Mouse (Mus musculus) heart, postnatal 0 days (tissue): ENCODE data around the gene Tnni3. TPM values are rescaled to one million over a fixed set of nuclear protein-coding genes. Genes with fewer than 3 reads are reported as not detected.
A peak's percentile ranks its signal among the peaks of the same experiment; 100 is the strongest.

Source experiments
- ATAC-seq: fragments of 200-750 bp; cut with Nextera tagmentation; 2 replicates; pipeline ENCODE4 v1.8.0; 2017; ENCODE audit warnings: low read depth, moderate number of reproducible peaks, moderate library complexity; ENCODE audit not compliant: insufficient read depth
- DNase-seq: peaks from one replicate; pipeline ENCODE4 v3.0.0-alpha.2; 2016; ENCODE audit warnings: low spot score
- H3K27ac ChIP-seq: fragments of 300-500 bp; sonication (generic); 2 replicates; pipeline ENCODE4 v1.5.1; 2014; ENCODE audit warnings: low read depth, mild to moderate bottlenecking
- H3K27me3 ChIP-seq: fragments of 300-500 bp; sonication (generic); 2 replicates; pipeline ENCODE4 v1.6.1; 2014; ENCODE audit warnings: low read length, mixed read lengths; ENCODE audit not compliant: control insufficient read depth, insufficient read depth
- H3K36me3 ChIP-seq: fragments of 300-500 bp; sonication (generic); replicated peaks from 2 replicates; pipeline ENCODE4 v1.6.1; 2014; ENCODE audit warnings: low read length, mixed read lengths; ENCODE audit not compliant: control insufficient read depth, insufficient read depth
- H3K4me1 ChIP-seq: fragments of 300-500 bp; sonication (generic); 2 replicates; pipeline ENCODE4 v1.6.1; 2014; ENCODE audit warnings: antibody characterized with exemption; ENCODE audit not compliant: control insufficient read depth, insufficient read depth
- H3K4me2 ChIP-seq: fragments of 300-500 bp; sonication (generic); 2 replicates; pipeline ENCODE4 v1.6.1; 2014; ENCODE audit warnings: low read depth, mild to moderate bottlenecking, low read length, moderate library complexity
- H3K4me3 ChIP-seq: fragments of 300-500 bp; sonication (generic); 2 replicates; pipeline ENCODE4 v1.5.1; 2014; ENCODE audit warnings: low read depth, low read length
- H3K9ac ChIP-seq: fragments of 300-500 bp; sonication (generic); replicated peaks from 2 replicates; pipeline ENCODE4 v1.6.1; 2014; ENCODE audit warnings: low read depth, low read length, mixed read lengths
- H3K9me3 ChIP-seq: fragments of 300-500 bp; sonication (generic); replicated peaks from 2 replicates; pipeline ENCODE4 v1.6.1; 2016; ENCODE audit warnings: low read length; ENCODE audit not compliant: control insufficient read depth
- CTCF ChIP-seq: IDR thresholded peaks from 2 replicates; pipeline ENCODE4 v1.5.1; 2016; ENCODE audit warnings: antibody characterized with exemption, control low read depth, low read depth
- EP300 ChIP-seq: IDR thresholded peaks from 2 replicates; pipeline ENCODE4 v1.6.1; 2016; ENCODE audit warnings: antibody characterized with exemption, low read depth
- WGBS: fragments of 180-500 bp; shearing (Covaris S2); extraction: QIAGEN DNeasy Blood & Tissue Kit; methylation state at CpG from one replicate; pipeline ENCODE4 v1.1.7; 2014; 5-methylcytosine and 5-hydroxymethylcytosine counted together
- polyA plus RNA-seq: library from polyadenylated mRNA; unstranded; fragments of >200 nt; fragmentation: Nextera tagmentation; extraction: Ambion mirVana; gene quantifications from 2 replicates; pipeline ENCODE4 v1.2.1, GENCODE M21; 2015
- total RNA-seq: library from RNA; depleted of rRNA; stranded (reverse); fragments of >200 nt; gene quantifications from 2 replicates; pipeline ENCODE4 v1.2.3, GENCODE M21; 2014; ENCODE audit warnings: low replicate concordance; rRNA removed

Tnni3 gene
- total and polyA plus RNA-seq, 2 experiments from 2014 or later: 5,473 to 8,811 TPM

DNA sequence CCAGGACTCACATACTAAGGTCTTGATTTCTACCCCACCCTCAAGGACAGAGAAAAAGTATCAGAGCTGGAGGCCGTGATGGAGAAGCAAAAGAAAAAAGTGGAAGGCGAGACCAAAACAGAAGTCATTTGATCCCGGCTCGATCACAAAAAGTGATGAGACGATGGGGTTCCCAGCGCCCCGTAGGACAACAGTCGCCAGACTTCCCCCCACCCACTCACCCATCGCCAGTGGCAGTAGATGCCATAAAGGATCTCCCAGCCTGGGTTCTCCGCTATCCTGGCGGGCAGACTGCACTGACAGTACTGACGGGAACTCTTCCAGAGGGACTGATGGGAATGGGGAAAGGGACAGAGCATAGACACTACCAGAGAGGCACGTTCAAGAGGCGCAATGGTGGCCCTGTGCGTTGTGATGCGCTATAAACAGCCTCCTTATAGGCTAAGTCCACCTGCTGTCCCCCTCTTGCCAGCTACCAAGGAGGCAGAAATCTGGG, 45.2 kb downstream of the Tnni3 start:
- WGBS: 3% methylated on average over 16 of the region's 16 CpGs
- TF ChIP-seq EP300 (no peak), CTCF (no peak)
- peak; percentile 2; the same call in 1 of the 2 replicates for ATAC-seq
- peak overlapping the region; percentile 61 for H3K4me3 ChIP-seq
- peak overlapping the region; percentile 98 for H3K4me2 ChIP-seq
- peaks cover 32% of the 10 kb centered on the region for H3K36me3 ChIP-seq
- peaks cover 10% of the 10 kb centered on the region for H3K4me1 ChIP-seq
- H3K9ac ChIP-seq: peak overlapping the region; percentile 69
- H3K9me3 ChIP-seq: no peaks in the 10 kb centered on the region
- H3K27me3 ChIP-seq: 0 out of 2 replicates have a peak, but pooled peaks cover 4% of the 10 kb centered on the region
- peak overlapping the region; percentile 92 for H3K27ac ChIP-seq
- DNase-seq: no peak

DNA sequence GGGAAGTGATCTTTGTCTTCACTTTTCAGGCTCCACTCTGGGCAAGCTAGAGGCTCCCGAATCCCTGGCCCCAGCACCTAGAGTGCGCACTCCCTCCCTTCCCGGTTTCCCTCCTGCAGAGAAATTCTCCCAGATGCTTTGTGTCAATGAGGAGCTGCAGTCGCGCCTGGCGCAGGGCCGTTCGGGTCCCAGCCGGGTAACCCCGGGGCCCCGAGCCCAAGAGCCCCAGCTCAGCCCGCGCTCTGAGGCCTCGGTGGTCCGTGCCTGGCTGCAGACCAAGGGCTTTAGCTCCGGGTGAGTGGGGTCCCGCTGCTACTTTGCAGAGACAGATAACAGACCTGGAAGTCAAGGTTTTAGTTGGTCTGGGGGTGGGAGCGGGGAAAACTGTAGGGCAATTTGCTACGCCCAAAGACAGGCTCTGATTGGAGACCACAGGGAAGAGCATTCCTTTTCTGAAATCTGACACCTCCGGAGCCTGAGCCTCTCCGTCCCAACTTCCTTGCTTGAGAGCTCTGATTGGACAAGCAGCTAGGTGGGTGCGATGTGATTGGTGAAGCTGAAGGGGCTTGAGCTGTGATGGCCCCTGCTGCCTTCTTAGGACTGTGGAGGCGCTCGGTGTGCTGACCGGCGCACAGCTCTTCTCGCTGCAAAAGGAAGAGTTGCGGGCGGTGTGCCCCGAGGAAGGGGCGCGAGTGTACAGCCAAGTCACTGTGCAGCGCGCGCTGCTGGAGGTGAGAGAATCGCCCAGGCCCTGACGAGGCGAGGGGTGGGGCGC, 45.8 kb downstream of the Tnni3 start:
- 3% methylated on average over 39 of the region's 39 CpGs for WGBS
- Histone ChIP-seq H3K36me3 (peaks cover 25% of the 10 kb centered on the region), H3K4me1 (peaks cover 10% of the 10 kb centered on the region), H3K27ac (peak overlapping the region; percentile 92), H3K4me2 (peak overlapping the region; percentile 98), H3K9ac (peak overlapping the region; percentile 69), H3K27me3 (0 out of 2 replicates have a peak, but pooled peaks cover 6% of the 10 kb centered on the region), H3K4me3 (peak overlapping the region; percentile 61), H3K9me3 (no peaks in the 10 kb centered on the region)
- DNase-seq (peak; percentile 95), ATAC-seq (peak; percentile 94)
- TF ChIP-seq CTCF: 0 out of 2 replicates have a peak, but pooled peaks have one; percentile 7
- 0 out of 2 replicates have a peak, but pooled peaks have one; percentile 20 for TF ChIP-seq EP300

DNA sequence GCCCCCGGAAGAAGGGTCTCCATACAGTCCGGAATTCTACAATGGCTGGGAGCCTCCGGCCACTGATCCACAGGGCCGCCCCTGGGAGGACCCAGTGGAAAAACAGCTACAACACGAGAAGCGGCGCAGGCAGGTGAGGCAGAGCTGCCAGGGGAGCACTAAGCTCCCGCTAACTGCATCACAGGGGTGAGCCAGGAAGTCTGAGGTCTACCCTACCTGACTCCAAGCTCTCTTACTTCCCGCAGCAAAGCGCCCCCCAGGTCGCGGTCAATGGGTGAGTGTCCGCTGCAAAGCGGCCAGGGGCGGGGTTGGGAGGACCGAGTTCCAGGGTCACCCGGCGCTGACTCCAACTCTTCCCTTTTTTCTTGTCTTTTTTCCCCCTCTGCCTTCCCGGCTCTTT, 50.1 kb downstream of the Tnni3 start:
- Histone ChIP-seq H3K4me1 (peaks cover 2% of the 10 kb centered on the region), H3K9me3 (no peaks in the 10 kb centered on the region), H3K27me3 (peaks cover 23% of the 10 kb centered on the region), H3K9ac (no peak overlapping the region), H3K4me3 (no peak overlapping the region), H3K27ac (no peak overlapping the region), H3K4me2 (no peak overlapping the region), H3K36me3 (no peaks in the 10 kb centered on the region)
- ATAC-seq (no peak), DNase-seq (no peak)
- TF ChIP-seq EP300: no peak
- TF ChIP-seq CTCF: no peak
- 14% methylated on average over 19 of the region's 19 CpGs for WGBS

DNA sequence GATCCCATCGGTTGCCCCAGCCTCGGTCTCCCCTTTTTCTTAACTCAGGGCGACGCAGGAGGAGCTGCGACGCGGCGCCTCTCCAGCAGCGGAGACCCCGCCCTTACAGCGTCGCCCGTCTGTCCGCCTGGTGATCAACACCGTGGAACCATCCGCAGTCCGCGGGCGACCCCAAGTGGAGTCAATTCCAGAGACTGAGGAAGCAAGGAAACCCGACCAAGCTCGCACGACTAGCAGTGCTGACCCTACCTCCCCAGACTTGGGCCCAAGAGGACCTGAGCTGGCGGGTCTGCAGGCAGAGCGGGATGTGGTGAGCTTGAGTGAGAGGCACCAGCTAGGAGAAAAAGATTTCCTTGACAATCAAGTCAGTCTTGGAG, 52.9 kb downstream of the Tnni3 start:
- TF ChIP-seq EP300: no peak
- TF ChIP-seq CTCF: peak; percentile 79
- no peak overlapping the region for H3K27ac ChIP-seq
- H3K36me3 ChIP-seq: no peaks in the 10 kb centered on the region
- H3K9ac ChIP-seq: no peak overlapping the region; the same call in 1 of the 2 replicates
- H3K9me3 ChIP-seq: no peaks in the 10 kb centered on the region
- peak overlapping the region; percentile 43 for H3K4me3 ChIP-seq
- peaks cover 23% of the 10 kb centered on the region for H3K27me3 ChIP-seq
- peak overlapping the region; percentile 61 for H3K4me2 ChIP-seq
- no peaks in the 10 kb centered on the region for H3K4me1 ChIP-seq
- 1% methylated on average over 23 of the region's 24 CpGs for WGBS
- DNase-seq: peak; percentile 62
- peak; percentile 82 for ATAC-seq

DNA sequence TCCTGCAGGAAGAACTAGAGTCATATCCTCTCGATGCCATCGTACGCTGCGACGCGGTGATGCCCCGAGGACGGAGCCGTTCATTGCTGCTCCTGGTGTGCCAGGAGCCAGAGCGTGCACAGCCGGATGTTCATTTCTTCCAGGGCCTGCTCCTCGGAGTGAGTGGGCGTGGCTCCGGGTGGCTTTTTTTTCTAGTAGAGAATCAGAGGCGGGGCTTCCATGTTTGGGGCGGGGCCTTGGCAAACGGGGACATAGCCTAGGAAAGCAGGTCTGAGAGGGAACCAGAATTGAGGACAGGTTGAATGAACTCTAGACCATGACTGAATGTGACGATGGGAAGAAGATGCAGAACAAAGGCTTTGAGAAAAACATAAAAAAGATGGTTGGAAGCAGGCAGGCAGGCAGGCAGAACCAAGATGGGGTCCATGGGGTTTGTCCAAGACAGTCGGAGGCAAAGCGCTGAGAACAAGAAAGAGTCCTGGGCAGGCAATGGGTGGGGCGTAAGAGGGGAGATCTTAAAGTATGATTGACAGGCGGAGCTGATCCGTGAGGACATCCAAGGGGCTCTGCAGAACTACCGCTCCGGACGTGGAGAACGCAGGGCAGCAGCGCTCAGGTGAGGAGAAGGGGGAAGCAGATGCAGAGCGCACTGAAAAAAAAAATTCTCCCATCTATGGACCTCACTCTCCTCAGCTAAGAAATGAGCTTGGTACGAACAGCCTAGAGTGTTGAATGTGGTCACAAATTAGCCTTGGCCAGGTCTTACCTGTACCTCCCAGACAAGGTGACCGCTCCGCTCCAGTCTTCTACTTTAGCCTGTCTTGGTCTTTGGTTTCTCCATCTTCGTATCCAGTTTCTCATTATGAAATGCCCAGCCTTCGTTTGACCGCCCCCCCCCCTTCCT, 53.5 kb downstream of the Tnni3 start:
- H3K4me3 ChIP-seq: peak overlapping the region; percentile 43
- H3K4me1 ChIP-seq: no peaks in the 10 kb centered on the region
- H3K4me2 ChIP-seq: peak overlapping the region; percentile 61
- peak; percentile 22 for ATAC-seq
- H3K27ac ChIP-seq: no peak overlapping the region
- H3K9ac ChIP-seq: no peak overlapping the region; the same call in 1 of the 2 replicates
- peak; percentile 45 for DNase-seq
- TF ChIP-seq CTCF: no peak
- no peak for TF ChIP-seq EP300
- no peaks in the 10 kb centered on the region for H3K36me3 ChIP-seq
- H3K27me3 ChIP-seq: peaks cover 23% of the 10 kb centered on the region
- no peaks in the 10 kb centered on the region for H3K9me3 ChIP-seq
- 5% methylated on average over 35 of the region's 35 CpGs for WGBS

Other genes starting within 250 kb of the Tnni3 start
- not detected in 2 replicates for gene Ncr1, start 186.5 kb downstream of the Tnni3 start, total RNA-seq
- not detected in 2 replicates for gene Ncr1, start 186.5 kb downstream of the Tnni3 start, polyA plus RNA-seq
- 0.08 TPM in 1 of 2 replicates, not detected in the other for gene Gp6, start 126.5 kb downstream of the Tnni3 start, total RNA-seq
- 0.08 TPM in 1 of 2 replicates, not detected in the other for gene Gp6, start 126.5 kb downstream of the Tnni3 start, polyA plus RNA-seq
- 19.4 and 70.3 TPM in 2 replicates for gene Rdh13, start 78.6 kb downstream of the Tnni3 start, total RNA-seq
- gene Rdh13, start 78.6 kb downstream of the Tnni3 start, polyA plus RNA-seq: 24.9 and 28.0 TPM in 2 replicates
- gene Eps8l1, start 63.6 kb downstream of the Tnni3 start, total RNA-seq: 0.88 and 6.1 TPM in 2 replicates
- gene Eps8l1, start 63.6 kb downstream of the Tnni3 start, polyA plus RNA-seq: 1.00 and 4.0 TPM in 2 replicates
- gene Ppp1r12c, start 22.5 kb downstream of the Tnni3 start, total RNA-seq: 89.1 and 105 TPM in 2 replicates
- gene Ppp1r12c, start 22.5 kb downstream of the Tnni3 start, polyA plus RNA-seq: 22.5 and 24.2 TPM in 2 replicates
- 27.4 and 28.3 TPM in 2 replicates for gene Tnnt1, start 7.8 kb downstream of the Tnni3 start, total RNA-seq
- gene Tnnt1, start 7.8 kb downstream of the Tnni3 start, polyA plus RNA-seq: 93.7 and 106 TPM in 2 replicates
- gene Dnaaf3, start 8.2 kb upstream of the Tnni3 start, total RNA-seq: 0.11 and 2.6 TPM in 2 replicates
- 0.60 and 0.63 TPM in 2 replicates for gene Dnaaf3, start 8.2 kb upstream of the Tnni3 start, polyA plus RNA-seq
- 0.23 and 1.4 TPM in 2 replicates for gene Syt5, start 23.3 kb upstream of the Tnni3 start, total RNA-seq
- 0.70 and 0.92 TPM in 2 replicates for gene Syt5, start 23.3 kb upstream of the Tnni3 start, polyA plus RNA-seq
- not detected in 2 replicates for gene Ptprh, start 79.8 kb upstream of the Tnni3 start, total RNA-seq
- not detected in 2 replicates for gene Ptprh, start 79.8 kb upstream of the Tnni3 start, polyA plus RNA-seq
- 4.8 and 11.5 TPM in 2 replicates for gene Tmem86b, start 107.2 kb upstream of the Tnni3 start, total RNA-seq
- gene Tmem86b, start 107.2 kb upstream of the Tnni3 start, polyA plus RNA-seq: 0.33 and 0.82 TPM in 2 replicates
- gene Ppp6r1, start 134.8 kb upstream of the Tnni3 start, total RNA-seq: 101 and 146 TPM in 2 replicates
- gene Ppp6r1, start 134.8 kb upstream of the Tnni3 start, polyA plus RNA-seq: 4.9 and 5.7 TPM in 2 replicates
- 138 and 156 TPM in 2 replicates for gene Hspbp1, start 160.8 kb upstream of the Tnni3 start, total RNA-seq
- 69.8 and 72.9 TPM in 2 replicates for gene Hspbp1, start 160.8 kb upstream of the Tnni3 start, polyA plus RNA-seq
- 7.1 and 10.9 TPM in 2 replicates for gene Brsk1, start 166.4 kb upstream of the Tnni3 start, total RNA-seq
- gene Brsk1, start 166.4 kb upstream of the Tnni3 start, polyA plus RNA-seq: 0.22 and 0.36 TPM in 2 replicates
- 0.23 TPM in 1 of 2 replicates, not detected in the other for gene Tmem150b, start 201.0 kb upstream of the Tnni3 start, total RNA-seq
- not detected in 2 replicates for gene Tmem150b, start 201.0 kb upstream of the Tnni3 start, polyA plus RNA-seq
- gene Kmt5c, start 215.9 kb upstream of the Tnni3 start, total RNA-seq: 59.1 and 62.9 TPM in 2 replicates
- 38.3 and 42.9 TPM in 2 replicates for gene Kmt5c, start 215.9 kb upstream of the Tnni3 start, polyA plus RNA-seq
- gene Cox6b2, start 228.9 kb upstream of the Tnni3 start, total RNA-seq: 20.8 TPM in 1 of 2 replicates, not detected in the other
- 27.1 and 27.8 TPM in 2 replicates for gene Cox6b2, start 228.9 kb upstream of the Tnni3 start, polyA plus RNA-seq
- not detected in 2 replicates for gene Fam71e2, start 247.1 kb upstream of the Tnni3 start, total RNA-seq
- not detected in 2 replicates for gene Fam71e2, start 247.1 kb upstream of the Tnni3 start, polyA plus RNA-seq